Mouse (Mus musculus): ENCODE measurements around the gene Pif1.

Gene Pif1

DNA sequence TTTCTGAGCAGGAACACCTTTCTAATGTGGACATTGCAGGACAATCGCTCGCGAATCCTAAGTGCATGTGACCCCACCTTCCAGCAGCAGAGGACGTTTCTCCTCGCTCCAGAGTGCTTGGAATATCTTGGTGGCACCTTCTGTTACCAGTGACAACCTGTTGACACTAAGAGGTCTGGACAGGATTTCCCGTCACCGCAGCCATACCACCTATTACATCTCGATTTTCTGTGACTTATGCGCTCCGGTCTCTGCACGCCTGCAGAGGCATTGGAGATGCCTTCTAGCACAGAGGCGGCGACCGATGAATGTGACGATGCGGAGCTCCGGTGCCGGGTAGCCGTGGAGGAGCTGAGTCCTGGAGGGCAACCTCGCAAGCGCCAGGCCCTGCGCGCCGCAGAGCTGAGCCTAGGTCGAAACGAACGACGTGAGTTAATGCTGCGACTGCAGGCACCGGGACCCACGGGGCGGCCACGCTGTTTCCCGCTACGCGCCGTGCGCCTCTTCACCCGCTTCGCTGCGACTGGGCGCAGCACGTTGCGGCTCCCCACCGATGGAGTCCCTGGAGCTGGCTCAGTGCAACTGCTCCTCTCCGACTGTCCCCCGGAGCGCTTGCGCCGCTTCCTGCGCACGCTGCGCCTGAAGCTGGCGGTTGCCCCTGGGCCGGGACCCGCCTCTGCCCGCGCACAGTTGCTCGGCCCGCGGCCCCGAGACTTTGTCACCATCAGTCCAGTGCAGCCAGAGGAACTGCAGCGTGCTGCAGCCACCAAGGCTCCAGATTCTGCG lies 806 bp downstream of the Pif1 start:
- in situ Hi-C loops (cut with MboI, MseI) = loop anchor here (5.0 to 10.0 kb wide), 2 partner anchors 65 to 1843 kb away; partner anchors contain the start of gene Ankdd1a

DNA sequence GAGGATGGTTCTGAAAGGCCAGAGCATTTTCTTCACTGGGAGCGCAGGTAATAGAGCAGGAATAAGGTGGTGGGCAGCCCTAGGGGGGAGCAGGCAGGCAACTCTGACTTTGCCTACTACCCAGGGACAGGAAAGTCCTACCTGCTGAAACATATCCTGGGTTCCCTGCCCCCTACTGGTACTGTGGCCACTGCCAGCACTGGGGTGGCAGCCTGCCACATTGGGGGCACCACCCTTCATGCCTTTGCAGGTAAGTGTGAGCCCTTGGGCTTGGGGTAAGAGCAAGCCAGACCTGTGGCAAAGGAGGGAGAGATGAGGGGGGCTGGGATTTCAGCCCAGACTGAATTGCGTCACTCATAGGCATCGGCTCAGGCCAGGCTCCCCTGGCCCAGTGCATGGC lies 2.1 kb downstream of the Pif1 start:
- in situ Hi-C loops (cut with MboI, MseI) = loop anchor here (5.0 to 10.0 kb wide), 2 partner anchors 67 to 1844 kb away; partner anchors contain the start of gene Ankdd1a

DNA sequence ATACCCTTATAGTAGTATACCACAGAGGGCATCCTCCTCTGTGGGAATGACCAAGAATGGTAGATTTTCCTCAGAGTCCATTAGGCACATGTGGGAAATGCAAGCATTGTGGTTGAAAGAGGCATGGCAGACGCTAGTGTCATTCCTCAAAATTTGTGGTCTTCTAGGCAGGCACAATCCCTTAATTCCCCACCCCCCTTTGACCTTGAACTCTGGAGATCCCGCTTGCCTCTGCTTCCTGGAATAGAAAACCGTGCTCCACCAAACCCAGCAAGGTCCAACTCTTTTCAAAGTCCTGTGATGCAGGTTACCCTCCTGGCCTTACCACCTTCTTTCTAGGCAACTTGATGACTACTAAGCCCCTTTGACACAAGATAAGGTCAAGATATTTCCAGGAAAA lies 5.8 kb downstream of the Pif1 start:
- in situ Hi-C loops (cut with MboI, MseI) = no loop called here

DNA sequence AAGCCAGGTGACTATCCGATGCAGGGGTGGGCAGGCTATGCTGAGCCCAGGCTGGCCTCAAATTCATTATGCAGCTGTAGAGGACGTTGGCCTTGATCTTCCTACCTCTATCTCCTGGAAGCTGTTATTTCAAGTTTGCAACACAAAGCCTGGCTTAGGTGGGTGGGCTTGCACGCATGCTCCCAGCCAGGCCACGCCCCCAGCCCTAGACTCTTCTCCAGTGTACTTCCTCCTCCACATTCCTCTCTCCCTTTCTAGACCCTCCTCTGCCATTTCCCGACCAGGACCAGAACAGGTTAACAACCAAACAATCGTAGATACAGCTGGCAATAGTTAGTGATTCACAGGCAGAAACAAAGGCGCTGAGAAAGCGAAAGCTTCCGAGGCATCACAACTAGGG lies 6.6 kb downstream of the Pif1 start:
- in situ Hi-C loops (cut with MboI, MseI) = no loop called here

DNA sequence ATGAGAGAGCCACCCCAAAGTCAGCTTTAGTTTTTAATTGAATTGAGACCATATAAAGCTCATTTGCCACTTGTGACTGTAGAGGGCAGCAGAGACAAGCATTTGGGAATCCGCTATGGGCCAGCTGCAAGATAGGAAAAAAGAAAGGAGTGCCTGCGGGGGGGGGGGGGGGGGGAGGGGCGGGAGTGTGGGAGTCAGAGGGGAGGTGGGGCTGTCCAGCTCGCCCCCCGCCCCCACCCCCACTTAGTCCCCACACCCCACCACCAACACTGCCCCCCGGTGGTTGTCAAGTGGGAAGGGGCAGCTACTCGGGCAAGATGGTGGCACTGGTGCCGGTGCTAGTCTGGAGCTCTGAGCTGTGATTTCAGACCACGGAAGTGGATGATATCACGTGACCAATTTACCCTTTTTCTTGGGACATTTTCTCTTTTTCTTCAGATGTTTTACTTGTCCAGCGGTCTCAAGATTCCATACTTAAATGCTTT lies 11.8 kb downstream of the Pif1 start:
- in situ Hi-C loops (cut with MboI, MseI) = no loop called here

DNA sequence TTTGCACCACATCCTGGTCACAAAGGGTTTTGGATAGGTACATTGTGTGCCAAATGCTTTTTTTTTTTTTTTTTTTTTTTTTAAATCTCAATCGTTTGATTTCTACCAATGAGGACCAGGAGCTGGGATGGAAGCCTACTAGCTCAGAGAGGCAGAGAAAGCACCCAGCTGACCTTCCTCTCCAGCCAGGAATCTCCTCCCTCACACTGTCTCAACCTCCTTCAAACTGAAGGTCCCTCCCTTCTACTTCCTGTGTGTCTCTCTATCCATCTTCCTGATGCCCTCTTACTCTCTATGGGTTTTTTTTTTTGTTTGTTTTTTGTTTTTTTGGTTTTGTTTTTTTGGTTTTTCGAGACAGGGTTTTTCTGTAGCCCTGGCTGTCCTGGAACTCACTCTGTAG lies 14.0 kb downstream of the Pif1 start:
- in situ Hi-C loops (cut with MboI, MseI) = loop anchor here (5.0 kb wide), 1 partner anchor 61 kb away; no protein-coding TSS in a partner anchor

DNA sequence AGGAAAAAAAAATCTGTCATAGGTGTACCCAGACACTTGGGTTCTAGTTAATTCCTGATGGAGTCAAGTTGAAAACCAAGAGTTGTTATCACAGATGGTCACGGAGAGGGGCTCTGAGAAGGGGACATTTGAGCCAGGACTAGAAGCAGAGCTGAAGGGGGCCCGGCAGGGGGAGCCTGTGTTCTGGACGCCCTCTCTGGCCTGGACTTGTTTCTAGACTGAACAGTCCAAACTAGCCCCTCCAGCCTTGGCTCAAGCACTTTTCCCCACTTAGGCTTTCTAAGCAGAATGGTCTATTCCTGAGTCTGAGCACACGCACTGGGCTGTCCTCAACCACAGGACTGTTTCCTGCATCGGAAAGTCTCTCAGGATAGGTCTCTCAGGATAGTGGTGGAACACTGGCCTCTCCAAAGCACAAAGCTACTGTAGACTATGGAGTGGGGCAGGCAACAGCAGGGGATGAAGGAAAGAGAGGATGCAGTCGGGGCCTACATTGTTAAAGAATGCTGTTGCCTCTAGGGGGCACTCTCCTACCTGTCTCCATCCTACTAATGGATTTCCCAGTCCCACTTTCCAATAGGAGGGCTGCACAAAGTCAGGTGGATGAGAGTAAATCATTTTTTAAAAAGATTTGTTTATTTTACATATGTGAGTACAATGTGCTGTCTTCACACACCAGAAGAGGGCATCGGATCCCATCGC lies 16.6 kb downstream of the Pif1 start:
- in situ Hi-C loops (cut with MboI, MseI) = loop anchor here (5.0 kb wide), 1 partner anchor 59 kb away; no protein-coding TSS in a partner anchor

DNA sequence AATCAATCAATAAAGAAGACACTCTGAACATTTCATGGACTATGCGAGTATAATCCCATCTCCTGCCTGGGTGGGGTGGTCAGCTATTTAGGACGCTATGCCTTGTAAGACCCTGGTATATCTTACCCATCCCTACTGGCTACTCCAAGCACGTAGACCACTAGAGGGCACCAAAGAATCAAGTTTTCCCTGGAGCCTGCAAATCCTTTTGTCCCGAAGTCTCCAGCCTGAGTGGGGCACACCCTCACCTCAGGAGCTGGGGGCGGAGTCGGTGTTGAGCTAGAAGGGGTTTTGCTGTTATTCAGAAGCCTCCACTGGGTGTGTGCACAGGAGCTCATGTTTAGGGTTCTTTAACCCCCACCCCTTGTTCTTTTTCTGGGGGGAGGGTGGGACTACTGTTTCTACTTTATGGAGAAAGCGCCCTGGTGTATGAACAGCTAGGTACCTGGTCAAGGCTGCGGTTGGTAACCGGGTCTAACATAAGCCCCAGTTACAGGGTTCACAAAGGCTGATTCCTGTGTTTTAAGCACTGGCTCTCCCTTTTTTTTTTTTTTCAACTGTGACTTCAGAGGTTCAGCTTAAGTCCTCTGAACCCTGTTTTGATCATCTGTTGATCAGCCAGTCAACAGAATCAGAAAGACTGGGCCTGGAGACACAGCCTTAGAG lies 18.6 kb downstream of the Pif1 start:
- in situ Hi-C loops (cut with MboI, MseI) = no loop called here

DNA sequence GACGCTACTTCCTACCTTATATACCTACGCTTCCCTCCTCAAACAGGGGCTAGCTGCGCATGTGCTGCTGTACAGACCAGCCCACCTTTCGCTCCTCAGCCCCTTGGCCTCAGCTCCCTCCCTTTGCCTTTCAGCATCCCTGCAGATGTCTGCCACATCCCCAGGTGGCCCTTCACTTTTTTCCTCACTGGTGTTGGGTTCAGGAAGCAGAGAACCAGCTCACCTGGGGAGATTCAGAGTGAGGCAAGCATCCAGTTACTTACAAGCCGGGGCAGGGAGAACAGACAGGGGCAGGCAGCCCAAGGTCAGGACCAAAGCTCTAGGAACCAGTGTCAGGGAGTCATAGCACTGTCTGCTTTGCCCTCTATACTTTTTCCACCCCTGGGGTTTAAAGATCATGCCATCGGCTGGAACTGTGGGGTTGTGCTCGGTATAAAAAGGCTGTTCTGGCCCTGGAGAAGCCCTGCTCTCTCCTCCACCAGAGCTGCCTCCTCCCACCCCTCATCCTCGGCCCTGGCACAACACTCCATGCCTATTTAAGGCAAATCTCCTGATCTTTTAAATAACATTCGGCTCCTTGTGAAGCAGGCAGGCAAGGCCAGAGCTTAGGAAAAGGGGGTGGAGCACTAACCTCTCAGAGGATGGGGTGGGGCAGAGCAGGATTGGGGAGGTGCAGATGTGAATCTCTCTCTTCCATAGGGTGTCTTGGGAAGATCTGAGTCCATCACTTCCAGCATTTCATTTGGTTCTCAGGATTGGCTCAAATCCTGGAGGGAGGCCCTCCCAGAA lies 19.6 kb downstream of the Pif1 start:
- in situ Hi-C loops (cut with MboI, MseI) = no loop called here

DNA sequence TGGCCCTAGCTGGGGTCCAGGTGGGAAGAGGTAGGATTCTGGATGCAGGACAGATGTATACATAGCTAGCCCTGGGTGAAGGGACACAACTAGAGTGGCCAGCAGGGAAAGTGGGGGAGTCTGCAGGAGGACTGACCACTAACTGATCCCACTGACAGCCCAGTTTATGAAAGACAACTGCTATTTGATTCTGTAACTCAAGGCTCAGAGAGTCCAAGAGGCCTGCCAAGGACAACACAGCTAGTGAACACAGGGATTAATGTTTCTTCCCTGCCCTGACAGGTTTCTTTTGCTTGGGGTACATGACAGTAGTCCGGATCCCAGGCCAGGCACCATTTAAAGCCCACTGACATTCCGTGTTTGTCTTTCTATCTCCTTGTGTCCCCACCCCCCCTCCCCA lies 20.2 kb downstream of the Pif1 start:
- in situ Hi-C loops (cut with MboI, MseI) = no loop called here

DNA sequence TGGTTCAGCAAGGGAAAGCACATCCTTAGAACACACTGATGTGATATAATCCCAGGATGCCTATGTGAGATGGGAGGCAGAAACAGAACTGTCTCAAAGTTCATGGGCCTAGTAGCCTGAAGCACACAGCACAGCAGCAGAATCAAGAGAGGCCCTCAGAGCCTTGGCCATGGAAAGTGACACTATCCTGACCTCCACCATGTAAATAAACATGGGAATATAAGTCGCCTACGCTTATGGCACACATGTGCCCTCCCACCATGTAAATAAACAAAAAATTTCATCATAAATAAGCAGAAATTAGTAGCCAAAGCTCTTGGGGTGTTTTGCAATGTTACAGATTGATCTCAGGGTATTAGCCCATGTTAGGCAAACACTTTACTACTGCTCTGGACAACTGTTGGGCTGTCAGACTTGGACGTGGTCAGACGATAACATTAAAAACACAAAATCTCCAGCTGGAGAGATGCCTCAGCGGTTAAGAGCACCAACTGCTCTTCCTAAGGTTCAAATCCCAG lies 25.1 kb downstream of the Pif1 start:
- in situ Hi-C loops (cut with MboI, MseI) = no loop called here

DNA sequence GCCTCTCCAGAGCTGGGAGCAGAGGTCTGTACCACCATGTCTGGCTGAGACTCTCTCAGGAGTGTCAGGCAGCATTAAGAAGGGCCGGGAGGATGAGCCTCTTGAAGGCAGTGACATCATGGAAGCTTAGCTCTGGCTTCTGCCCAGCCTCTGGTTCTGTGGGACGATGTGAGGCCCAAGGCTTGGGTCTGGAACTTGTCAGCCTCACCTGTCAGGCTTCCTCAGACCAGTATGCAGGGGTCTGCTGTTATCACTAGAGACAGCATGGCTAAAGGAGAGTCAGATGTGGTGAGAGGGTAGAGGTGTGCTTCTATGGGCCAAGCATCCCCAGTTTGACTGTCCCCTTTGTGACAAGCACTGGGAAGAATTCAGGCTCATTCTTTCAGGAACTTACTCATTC lies 26.1 kb downstream of the Pif1 start:
- in situ Hi-C loops (cut with MboI, MseI) = no loop called here

DNA sequence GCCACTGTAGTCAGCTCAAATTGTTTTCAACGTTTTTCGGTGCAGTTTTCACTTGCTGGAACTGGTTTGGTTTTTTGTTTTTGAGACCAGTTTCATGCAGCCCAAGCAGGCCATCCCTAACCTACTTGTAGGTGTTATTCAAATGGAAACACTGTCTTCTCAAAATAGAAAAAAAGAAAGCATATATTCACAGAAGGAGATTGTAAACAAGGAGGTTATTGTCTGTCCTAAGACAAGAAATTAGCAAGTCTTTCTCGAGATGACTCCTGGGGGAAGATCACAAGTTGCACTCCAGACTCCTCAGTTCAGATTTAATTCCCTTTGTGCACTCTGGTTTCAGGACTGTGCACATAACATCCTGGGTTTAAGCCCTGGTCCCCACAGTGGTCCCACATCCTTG lies 32.4 kb downstream of the Pif1 start:
- in situ Hi-C loops (cut with MboI, MseI) = no loop called here

DNA sequence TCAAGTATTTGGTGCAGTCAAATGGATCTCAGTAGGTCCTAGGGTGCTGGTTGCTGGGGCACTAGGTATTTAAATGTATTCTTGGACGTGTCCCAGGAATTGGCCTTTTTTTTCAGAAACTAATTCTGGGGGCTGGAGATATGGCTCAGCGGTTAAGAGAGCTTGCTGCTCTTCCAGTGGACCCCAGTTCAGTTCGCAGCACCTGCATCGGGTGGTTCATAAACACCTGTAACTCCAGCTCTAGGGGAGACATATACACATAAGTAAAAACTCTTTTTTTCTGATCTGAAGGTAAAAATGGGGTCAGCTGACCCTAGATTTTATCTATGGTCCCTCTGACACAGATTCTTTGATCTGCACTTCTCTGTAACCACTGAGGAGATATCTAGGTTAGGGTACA lies 34.2 kb downstream of the Pif1 start:
- in situ Hi-C loops (cut with MboI, MseI) = no loop called here

DNA sequence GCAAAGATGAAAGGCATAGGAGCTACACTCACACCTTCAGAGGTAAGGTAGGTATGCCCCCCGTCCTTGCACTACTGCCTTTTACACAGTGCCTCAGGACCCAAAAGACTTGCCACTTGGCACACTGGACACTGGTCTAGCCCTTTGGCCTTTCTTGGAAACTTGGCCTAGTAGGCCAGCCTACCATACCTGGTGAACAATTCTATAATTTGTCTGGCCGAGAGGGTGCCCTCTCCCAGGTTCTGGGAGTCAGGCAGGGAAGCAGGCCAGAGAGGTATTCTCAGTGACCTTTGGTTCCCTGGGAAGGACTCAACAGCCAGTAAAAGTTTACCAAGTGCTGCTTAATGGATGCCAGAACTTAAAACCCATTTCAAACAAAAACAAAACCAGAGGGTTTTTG lies 34.7 kb downstream of the Pif1 start:
- in situ Hi-C loops (cut with MboI, MseI) = no loop called here

DNA sequence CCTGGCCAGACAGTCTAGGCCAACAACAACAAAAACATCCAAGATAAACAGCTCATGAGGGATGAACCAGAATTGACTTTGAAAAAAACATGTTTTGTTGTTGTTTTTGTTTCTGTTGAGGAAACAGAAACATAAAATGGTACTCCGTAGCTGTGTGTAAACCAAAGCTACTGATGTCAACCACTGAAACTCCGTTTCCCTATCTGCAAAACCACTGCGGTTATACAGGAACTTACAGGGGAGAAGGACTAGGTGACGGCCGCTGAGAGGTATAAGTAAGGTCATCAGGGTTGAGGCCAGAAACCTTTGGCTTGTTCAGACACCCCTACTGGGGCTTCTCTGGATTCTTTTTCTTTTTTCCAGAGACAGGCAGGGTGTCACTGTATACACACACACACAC lies 35.9 kb downstream of the Pif1 start:
- in situ Hi-C loops (cut with MboI, MseI) = no loop called here

DNA sequence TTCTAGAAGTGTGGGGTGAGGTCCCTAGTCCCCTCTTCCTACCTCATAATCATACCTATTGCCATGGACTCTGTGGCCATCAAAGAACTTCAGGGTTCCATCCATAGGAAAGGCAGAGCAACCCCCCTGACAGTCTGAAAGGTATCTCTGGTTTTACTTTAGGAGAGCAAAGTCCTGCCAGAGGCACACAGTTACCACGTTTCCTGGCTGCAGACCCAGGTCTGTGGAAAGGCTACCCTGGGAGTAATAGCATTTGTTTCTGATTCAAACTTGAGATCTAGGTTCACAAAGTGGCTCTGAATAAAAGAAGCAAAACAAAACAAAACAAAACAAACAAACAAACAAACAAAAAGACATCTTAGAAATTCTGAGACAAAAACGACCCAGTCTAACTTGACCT lies 37.3 kb downstream of the Pif1 start:
- in situ Hi-C loops (cut with MboI, MseI) = no loop called here

DNA sequence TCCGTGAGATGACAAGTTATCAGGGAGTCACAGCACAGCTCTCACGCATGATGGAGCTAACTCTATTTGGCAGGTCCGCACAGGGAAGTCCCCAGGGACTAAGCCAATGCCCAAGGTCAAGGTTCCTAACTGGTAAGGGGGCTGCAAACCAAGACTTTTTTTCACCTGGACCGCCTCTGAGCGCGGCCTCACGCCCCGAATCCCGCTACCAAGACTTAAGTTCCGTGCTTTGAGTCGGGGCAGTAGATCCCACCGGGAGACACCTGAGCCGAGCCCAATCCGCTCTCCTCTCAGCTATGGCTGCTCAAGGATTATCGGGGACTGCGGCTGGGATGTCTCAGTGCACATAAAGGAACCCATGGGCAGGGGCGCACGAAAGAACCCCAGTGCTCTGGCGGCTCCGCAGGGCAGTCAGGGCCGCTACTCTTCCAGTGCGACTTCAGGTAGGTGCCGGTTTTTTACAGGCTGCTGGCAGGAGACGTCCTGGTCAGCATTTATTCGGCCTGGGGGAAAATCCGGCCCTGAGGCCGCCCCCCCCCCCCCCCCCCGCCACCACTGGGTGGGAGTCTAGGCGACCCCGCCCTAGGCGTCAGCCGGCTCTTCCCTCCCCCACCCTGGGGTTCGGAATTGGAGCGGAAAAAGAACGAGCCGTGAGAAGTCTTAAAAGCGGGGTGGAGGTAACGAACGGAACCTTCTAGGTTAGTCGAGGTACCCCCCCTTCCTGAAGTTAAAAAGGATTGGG lies 42.2 kb downstream of the Pif1 start, which contains the start of gene Rbpms2:
TSS of gene Rbpms2 (plus strand) at position 624 of the 742 bp plus-strand sequence.
- in situ Hi-C loops (cut with MboI, MseI) = loop anchor here (25.0 kb wide), 1 partner anchor 758 kb away; no protein-coding TSS in a partner anchor

DNA sequence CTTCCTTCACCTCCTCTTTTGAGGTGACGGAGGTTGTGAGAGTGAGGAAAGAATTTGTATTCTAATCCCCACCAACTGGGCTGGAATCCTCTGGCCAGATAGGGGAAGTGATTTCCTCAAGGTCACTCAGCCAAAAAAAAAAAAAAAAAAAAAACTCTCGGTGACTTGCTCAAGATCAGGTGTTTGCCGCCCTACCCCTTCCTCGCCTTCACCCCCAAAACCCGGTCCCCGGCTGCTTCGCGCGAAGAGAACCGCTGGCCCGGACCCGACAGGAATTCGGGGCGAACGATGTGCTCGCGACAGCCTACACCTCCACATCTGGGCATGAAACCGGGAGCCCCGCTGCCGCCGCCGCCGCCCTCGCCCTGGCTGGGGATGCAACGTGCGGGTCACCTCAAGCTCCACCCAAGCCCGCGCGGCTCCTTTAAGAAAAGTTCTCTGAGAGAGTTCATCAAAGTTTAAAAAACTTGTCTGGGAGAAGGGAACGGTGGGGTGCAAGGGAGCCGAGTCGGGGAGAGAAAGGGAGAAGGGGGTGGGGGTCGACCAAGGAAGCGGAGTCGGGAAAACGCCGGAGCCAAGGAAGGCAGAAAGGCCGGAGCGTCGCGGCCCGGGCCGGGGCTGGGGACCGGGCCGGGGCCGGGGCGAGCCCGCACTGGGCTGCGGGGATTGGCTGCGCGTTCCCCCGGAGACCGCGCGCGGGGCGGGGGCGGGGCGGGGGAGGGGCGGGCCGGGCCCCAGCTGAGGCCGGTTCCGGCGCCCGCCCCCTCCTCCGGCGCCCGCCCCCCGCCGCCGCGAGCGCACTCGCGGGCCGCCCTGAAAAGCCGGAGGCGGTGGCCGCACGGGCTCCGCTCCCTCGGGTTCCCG lies 43.0 kb downstream of the Pif1 start:
- in situ Hi-C loops (cut with MboI, MseI) = loop anchor here (25.0 kb wide), 1 partner anchor 757 kb away; no protein-coding TSS in a partner anchor

All from T-helper 2 cell (primary cell).